Mouse (Mus musculus) myocyte (in vitro differentiated cells): ENCODE results near the gene Coq6. TPM values are rescaled to one million over a fixed set of nuclear protein-coding genes. Genes with fewer than 3 reads are reported as not detected.
A peak's percentile ranks its signal among the peaks of the same experiment; 100 is the strongest.
"Not testable (repeated sequence)": the region's sequence is repeated elsewhere in the genome, so short reads cannot be mapped to it uniquely, and the experiment has no call there.

Experiments used
- H3K27me3 ChIP-seq: one replicate; pipeline ENCODE4 v1.6.1; 2011; ENCODE audit not compliant: control insufficient read depth, insufficient read depth, insufficient read length
- H3K36me3 ChIP-seq: one replicate; pipeline ENCODE4 v1.6.1; 2011; ENCODE audit not compliant: control insufficient read depth, insufficient read depth
- H3K4me2 ChIP-seq: one replicate; pipeline ENCODE4 v1.6.1; 2011; ENCODE audit warnings: low read depth, control low read depth
- H3K4me3 ChIP-seq: one replicate; pipeline ENCODE4 v1.5.1; 2011; ENCODE audit warnings: mild to moderate bottlenecking, control low read depth, moderate library complexity
- H3K79me2 ChIP-seq: one replicate; pipeline ENCODE4 v1.6.1; 2011; ENCODE audit not compliant: control insufficient read depth, insufficient read depth
- H3ac ChIP-seq: one replicate; pipeline ENCODE4 v1.6.1; 2011; ENCODE audit not compliant: control insufficient read depth, insufficient read length
- CEBPB ChIP-seq: IDR thresholded peaks from 2 replicates; pipeline ENCODE4 v1.6.1; 2011; ENCODE audit warnings: mild to moderate bottlenecking, moderate library complexity; ENCODE audit not compliant: poor library complexity, insufficient read depth, severe bottlenecking
- E2F4 ChIP-seq: IDR thresholded peaks from one replicate; pipeline ENCODE4 v1.6.1; 2011; ENCODE audit warnings: mild to moderate bottlenecking, control low read depth, moderate library complexity; ENCODE audit not compliant: insufficient read depth
- MAX ChIP-seq: IDR thresholded peaks from one replicate; pipeline ENCODE4 v1.6.1; 2011; ENCODE audit warnings: low read depth, mild to moderate bottlenecking, control low read depth
- MYOD1 ChIP-seq, 3 experiments: IDR thresholded peaks; one replicate each; pipeline ENCODE4 v1.6.1; 2011; ENCODE audit warnings: control low read depth in 2 of 3, low read depth in 2 of 3, mild to moderate bottlenecking in 2 of 3, moderate library complexity in 1 of 3; ENCODE audit not compliant: insufficient read length in 2 of 3, control insufficient read depth in 1 of 3
- MYOG ChIP-seq, 3 experiments: IDR thresholded peaks; one replicate each; pipeline ENCODE4 v1.6.1; 2011; ENCODE audit warnings: control low read depth in 2 of 3, low read depth in 2 of 3, mild to moderate bottlenecking in 2 of 3; ENCODE audit not compliant: insufficient read length in 2 of 3, control insufficient read depth in 1 of 3, insufficient read depth in 1 of 3
- POLR2A ChIP-seq: IDR thresholded peaks from one replicate; pipeline ENCODE4 v1.6.1; 2011; ENCODE audit warnings: low read depth, mild to moderate bottlenecking, control low read depth, moderate library complexity; ENCODE audit not compliant: insufficient read length
- POLR2AphosphoS2 ChIP-seq: IDR thresholded peaks from one replicate; pipeline ENCODE4 v1.6.1; 2011; ENCODE audit warnings: low read depth, control low read depth; ENCODE audit not compliant: insufficient read length
- REST ChIP-seq: IDR thresholded peaks from one replicate; pipeline ENCODE4 v1.6.1; 2011; ENCODE audit warnings: mild to moderate bottlenecking, control low read depth, moderate library complexity; ENCODE audit not compliant: insufficient read depth, insufficient read length
- SRF ChIP-seq: IDR thresholded peaks from one replicate; pipeline ENCODE4 v1.6.1; 2011; ENCODE audit warnings: low read depth; ENCODE audit not compliant: control insufficient read depth, insufficient read length
- TCF12 ChIP-seq: IDR thresholded peaks from one replicate; pipeline ENCODE4 v1.6.1; 2011; ENCODE audit warnings: mild to moderate bottlenecking, control low read depth; ENCODE audit not compliant: poor library complexity, insufficient read depth, severe bottlenecking
- TCF3 ChIP-seq: IDR thresholded peaks from one replicate; pipeline ENCODE4 v1.6.1; 2011; ENCODE audit warnings: low read depth, control low read depth; ENCODE audit not compliant: insufficient read length
- USF1 ChIP-seq: IDR thresholded peaks from one replicate; pipeline ENCODE4 v1.6.1; 2011; ENCODE audit warnings: low read depth, mild to moderate bottlenecking, control low read depth, moderate library complexity
- polyA plus RNA-seq: library from polyadenylated mRNA; unstranded; fragments of >200 nt; fragmentation: generic; extraction: Trizol; gene quantifications from one replicate; pipeline ENCODE4 v1.2.1, GENCODE M21; 2012; ENCODE audit warnings: missing spikeins

Coq6 gene
- polyA plus RNA-seq, 1 experiment: 34.3 TPM

- no peak overlapping the region for H3K4me3 ChIP-seq
- H3K36me3 ChIP-seq: peaks cover 35% of the 10 kb centered on the region
- H3K4me2 ChIP-seq: no peak overlapping the region
- no peaks in the 10 kb centered on the region for H3K27me3 ChIP-seq
- H3ac ChIP-seq: no peak overlapping the region
- no peaks in the 10 kb centered on the region for H3K79me2 ChIP-seq
- TF ChIP-seq MAX (no peak), USF1 (no peak), POLR2AphosphoS2 (no peak), TCF3 (no peak), SRF (no peak), POLR2A (no peak), CEBPB (no peak), MYOG (IDR thresholded peaks at IDR 0.05; ENCODE audit: control insufficient read depth in 1 of 3, insufficient read depth in 1 of 3, insufficient read length in 2 of 3, low read depth in 2 of 3) (no peak), MYOD1 (IDR thresholded peaks at IDR 0.05; ENCODE audit: control insufficient read depth in 1 of 3, insufficient read length in 2 of 3, low read depth in 2 of 3) (no peak), REST (no peak)
Observed at GRCm38 (mm10) chr12:84336963-84337625, 24.4 kb upstream of the Coq6 start.

- Histone ChIP-seq H3K27me3 (no peaks in the 10 kb centered on the region), H3K4me3 (no peak overlapping the region), H3K79me2 (no peaks in the 10 kb centered on the region), H3K4me2 (no peak overlapping the region), H3K36me3 (peaks cover 14% of the 10 kb centered on the region), H3ac (no peak overlapping the region)
- TF ChIP-seq POLR2AphosphoS2 (no peak), USF1 (no peak), MAX (no peak), MYOG (IDR thresholded peaks at IDR 0.05; ENCODE audit: control insufficient read depth in 1 of 3, insufficient read depth in 1 of 3, insufficient read length in 2 of 3, low read depth in 2 of 3) (no peak), TCF3 (no peak), TCF12 (no peak), MYOD1 (IDR thresholded peaks at IDR 0.05; ENCODE audit: control insufficient read depth in 1 of 3, insufficient read length in 2 of 3, low read depth in 2 of 3) (no peak), POLR2A (no peak), SRF (no peak), E2F4 (no peak), CEBPB (no peak), REST (no peak)
Observed at GRCm38 (mm10) chr12:84347192-84347591, 14.3 kb upstream of the Coq6 start.

- not testable (repeated sequence) for H3K27me3 ChIP-seq, H3K4me3 ChIP-seq, H3K36me3 ChIP-seq, H3K4me2 ChIP-seq, H3ac ChIP-seq
- H3K79me2 ChIP-seq: peaks cover 17% of the 10 kb centered on the region
Observed at GRCm38 (mm10) chr12:84358699-84359098, 2.8 kb upstream of the Coq6 start.

GRCm38 (mm10) chr12:84362872-84363271 is 1.4 kb downstream of the Coq6 start:
- Histone ChIP-seq H3K27me3 (no peaks in the 10 kb centered on the region), H3ac (peak overlapping the region; percentile 49), H3K4me2 (peak overlapping the region; percentile 77), H3K79me2 (peaks cover 38% of the 10 kb centered on the region), H3K36me3 (no peaks in the 10 kb centered on the region), H3K4me3 (peak overlapping the region; percentile 89)
- TF ChIP-seq POLR2A: no peak
- TF ChIP-seq MYOD1 (IDR thresholded peaks at IDR 0.05; ENCODE audit: control insufficient read depth in 1 of 3, insufficient read length in 2 of 3, low read depth in 2 of 3): no peak
- TF ChIP-seq REST: no peak
- TF ChIP-seq POLR2AphosphoS2: no peak
- no peak for TF ChIP-seq MAX
- no peak for TF ChIP-seq MYOG (IDR thresholded peaks at IDR 0.05; ENCODE audit: control insufficient read depth in 1 of 3, insufficient read depth in 1 of 3, insufficient read length in 2 of 3, low read depth in 2 of 3)
- no peak for TF ChIP-seq SRF
- TF ChIP-seq TCF12: no peak
- no peak for TF ChIP-seq USF1
- TF ChIP-seq TCF3: no peak
- no peak for TF ChIP-seq CEBPB
- no peak for TF ChIP-seq E2F4

- H3ac ChIP-seq: no peak overlapping the region
- H3K4me2 ChIP-seq: no peak overlapping the region
- peaks cover 5% of the 10 kb centered on the region for H3K36me3 ChIP-seq
- TF ChIP-seq CEBPB (no peak), TCF3 (no peak), POLR2A (no peak), MAX (no peak), MYOG (IDR thresholded peaks at IDR 0.05; ENCODE audit: control insufficient read depth in 1 of 3, insufficient read depth in 1 of 3, insufficient read length in 2 of 3, low read depth in 2 of 3) (no peak)
- H3K27me3 ChIP-seq: no peaks in the 10 kb centered on the region
- H3K4me3 ChIP-seq: no peak overlapping the region
- peaks cover 38% of the 10 kb centered on the region for H3K79me2 ChIP-seq
Observed at GRCm38 (mm10) chr12:84364291-84364690, 2.8 kb downstream of the Coq6 start.
